Mouse (Mus musculus) lung, embryonic 15.5 days (tissue): ENCODE results near the gene Slc5a7. TPM values are rescaled to one million over a fixed set of nuclear protein-coding genes. Genes with fewer than 3 reads are reported as not detected.
A peak's percentile ranks its signal among the peaks of the same experiment; 100 is the strongest.

Source experiments
- ATAC-seq: fragments of 200-750 bp; cut with Nextera tagmentation; 2 replicates; pipeline ENCODE4 v1.8.0; 2017; ENCODE audit warnings: moderate number of reproducible peaks, borderline replicate concordance; ENCODE audit not compliant: low FRiP score, low TSS enrichment; ENCODE audit errors: extremely low read depth
- H3K27ac ChIP-seq: fragments of 300-500 bp; sonication (generic); 2 replicates; pipeline ENCODE4 v1.5.1; 2015; ENCODE audit warnings: moderate library complexity, mild to moderate bottlenecking, inconsistent platforms
- H3K27me3 ChIP-seq: fragments of 300-500 bp; sonication (generic); 2 replicates; pipeline ENCODE4 v1.6.1; 2015; ENCODE audit warnings: inconsistent platforms
- H3K36me3 ChIP-seq: fragments of 300-500 bp; sonication (generic); 2 replicates; pipeline ENCODE4 v1.6.1; 2015; ENCODE audit warnings: inconsistent platforms
- H3K4me1 ChIP-seq: fragments of 300-500 bp; sonication (generic); 2 replicates; pipeline ENCODE4 v1.6.1; 2015; ENCODE audit warnings: inconsistent platforms
- H3K4me2 ChIP-seq: fragments of 300-500 bp; sonication (generic); 2 replicates; pipeline ENCODE4 v1.6.1; 2015; ENCODE audit warnings: inconsistent platforms, mild to moderate bottlenecking, moderate library complexity
- H3K4me3 ChIP-seq: fragments of 300-500 bp; sonication (generic); 2 replicates; pipeline ENCODE4 v1.5.1; 2015; ENCODE audit warnings: mild to moderate bottlenecking, inconsistent platforms
- H3K9ac ChIP-seq: fragments of 300-500 bp; sonication (generic); 2 replicates; pipeline ENCODE4 v1.6.1; 2015; ENCODE audit warnings: inconsistent platforms
- H3K9me3 ChIP-seq: fragments of 300-500 bp; sonication (generic); 2 replicates; pipeline ENCODE4 v1.6.1; 2016; ENCODE audit warnings: inconsistent platforms
- WGBS: fragments of 180-500 bp; shearing (Covaris S2); methylation state at CpG from one replicate; pipeline ENCODE4 v1.1.7; 2015; 5-methylcytosine and 5-hydroxymethylcytosine counted together
- polyA plus RNA-seq: library from polyadenylated mRNA; unstranded; fragments of >200 nt; fragmentation: Nextera tagmentation; extraction: Ambion mirVana; gene quantifications from 2 replicates; pipeline ENCODE4 v1.2.1, GENCODE M21; 2015

Slc5a7 gene
- 0.31 and 0.41 TPM in 2 replicates for polyA plus RNA-seq

- no peak for ATAC-seq
- Histone ChIP-seq H3K27ac (no peak within 1 kb of the TSS), H3K27me3 (peaks cover 6% of the 10 kb centered on the region; the same call in 1 of the 2 replicates), H3K4me3 (peak within 1 kb of the TSS; percentile 30), H3K4me2 (peak within 1 kb of the TSS; percentile 64), H3K36me3 (no peaks in the 10 kb centered on the region), H3K9me3 (no peaks in the 10 kb centered on the region), H3K4me1 (no peaks in the 10 kb centered on the region), H3K9ac (peak within 1 kb of the TSS; percentile 16; the same call in 1 of the 2 replicates)
- WGBS = 58% methylated on average over 1 of the region's 1 CpGs
Measured at GRCm38 (mm10) chr17:54298934-54299333, at the start of gene Slc5a7. TSS of gene Slc5a7 (minus strand) at chr17:54299034.

- H3K9ac ChIP-seq = no peak overlapping the region
- ATAC-seq = no peak
- WGBS = 77% methylated on average over 8 of the region's 8 CpGs
- no peak overlapping the region for H3K27ac ChIP-seq
- no peaks in the 10 kb centered on the region for H3K27me3 ChIP-seq
- no peak overlapping the region for H3K4me2 ChIP-seq
- H3K36me3 ChIP-seq = no peaks in the 10 kb centered on the region
- no peaks in the 10 kb centered on the region for H3K9me3 ChIP-seq
- no peak overlapping the region for H3K4me3 ChIP-seq
- H3K4me1 ChIP-seq = no peaks in the 10 kb centered on the region
Measured at GRCm38 (mm10) chr17:54347672-54348071, 48.8 kb upstream of the Slc5a7 start.

- no peak overlapping the region for H3K4me2 ChIP-seq
- no peaks in the 10 kb centered on the region for H3K27me3 ChIP-seq
- H3K4me3 ChIP-seq = no peak overlapping the region
- 20% methylated on average over 4 of the region's 4 CpGs for WGBS
- H3K36me3 ChIP-seq = no peaks in the 10 kb centered on the region
- no peak for ATAC-seq
- no peaks in the 10 kb centered on the region for H3K4me1 ChIP-seq
- H3K9ac ChIP-seq = no peak overlapping the region
- H3K9me3 ChIP-seq = no peaks in the 10 kb centered on the region
- no peak overlapping the region for H3K27ac ChIP-seq
Measured at GRCm38 (mm10) chr17:54343395-54343794, 44.6 kb upstream of the Slc5a7 start.

- no peaks in the 10 kb centered on the region for H3K4me1 ChIP-seq
- H3K9me3 ChIP-seq = no peaks in the 10 kb centered on the region
- H3K27ac ChIP-seq = no peak overlapping the region
- WGBS = 2% methylated on average over 37 of the region's 37 CpGs
- H3K36me3 ChIP-seq = no peaks in the 10 kb centered on the region
- peak overlapping the region; percentile 64 for H3K4me2 ChIP-seq
- H3K27me3 ChIP-seq = peaks cover 6% of the 10 kb centered on the region; the same call in 1 of the 2 replicates
- H3K9ac ChIP-seq = peak overlapping the region; percentile 16; the same call in 1 of the 2 replicates
- peak; percentile 23; the same call in 1 of the 2 replicates for ATAC-seq
- H3K4me3 ChIP-seq = peak overlapping the region; percentile 30
Measured at GRCm38 (mm10) chr17:54298232-54298924, 456 bp downstream of the Slc5a7 start.

GRCm38 (mm10) chr17:54250783-54251182 is 48.1 kb downstream of the Slc5a7 start:
- no peaks in the 10 kb centered on the region for H3K27me3 ChIP-seq
- H3K36me3 ChIP-seq = no peaks in the 10 kb centered on the region
- ATAC-seq = no peak
- H3K4me2 ChIP-seq = no peak overlapping the region
- H3K9me3 ChIP-seq = no peaks in the 10 kb centered on the region
- no peak overlapping the region for H3K4me3 ChIP-seq
- no peaks in the 10 kb centered on the region for H3K4me1 ChIP-seq
- H3K27ac ChIP-seq = no peak overlapping the region
- no peak overlapping the region for H3K9ac ChIP-seq

GRCm38 (mm10) chr17:54243650-54244300 is 55.1 kb downstream of the Slc5a7 start:
- Histone ChIP-seq H3K4me1 (no peaks in the 10 kb centered on the region), H3K36me3 (no peaks in the 10 kb centered on the region), H3K9ac (no peak overlapping the region), H3K9me3 (no peaks in the 10 kb centered on the region), H3K27me3 (no peaks in the 10 kb centered on the region), H3K4me3 (no peak overlapping the region), H3K27ac (no peak overlapping the region), H3K4me2 (no peak overlapping the region)
- ATAC-seq = no peak

GRCm38 (mm10) chr17:54239435-54239834 is 59.4 kb downstream of the Slc5a7 start:
- H3K4me3 ChIP-seq = no peak overlapping the region
- 67% methylated on average over 8 of the region's 8 CpGs for WGBS
- H3K4me2 ChIP-seq = no peak overlapping the region
- no peaks in the 10 kb centered on the region for H3K36me3 ChIP-seq
- no peak for ATAC-seq
- H3K9ac ChIP-seq = no peak overlapping the region
- H3K27me3 ChIP-seq = no peaks in the 10 kb centered on the region
- no peaks in the 10 kb centered on the region for H3K4me1 ChIP-seq
- no peaks in the 10 kb centered on the region for H3K9me3 ChIP-seq
- no peak overlapping the region for H3K27ac ChIP-seq
